Mouse (Mus musculus): ENCODE results near the gene Ppcdc. TPM values are rescaled to one million over a fixed set of nuclear protein-coding genes. Genes with fewer than 3 reads are reported as not detected.

The Ppcdc gene
- polyA plus RNA-seq, 1 experiment: 57.9 TPM

GRCm38 (mm10) chr9:57437896-57438614 is 1.9 kb downstream of the Ppcdc start:
- H3K4me1 ChIP-seq (ENCODE audit: control insufficient read depth, insufficient read depth, low read length): peaks cover 22% of the 10 kb centered on the region
- no peak for TF ChIP-seq CTCF (conservative IDR thresholded peaks at IDR 0.05; ENCODE audit: insufficient read depth, insufficient read length, low read depth, low read length)
- no peak for TF ChIP-seq POLR2A (IDR thresholded peaks at IDR 0.05; ENCODE audit: low read depth, low read length)
- DNase-seq: peak; percentile 56
- no peak overlapping the region for H3K4me3 ChIP-seq (ENCODE audit: insufficient read depth, low read depth, low read length)
- no peaks in the 10 kb centered on the region; the same call in 1 of the 2 replicates for H3K36me3 ChIP-seq (ENCODE audit: control insufficient read depth, insufficient read depth, low read length)
- no peaks in the 10 kb centered on the region for H3K27me3 ChIP-seq (replicated peaks; ENCODE audit: control insufficient read depth, insufficient read depth, low read length)
- 51% methylated on average over 10 of the region's 10 CpGs for WGBS
- peak overlapping the region; percentile 94 for H3K27ac ChIP-seq (ENCODE audit: insufficient read depth, low read depth, low read length)

GRCm38 (mm10) chr9:57436166-57436565 is 3.8 kb downstream of the Ppcdc start:
- no peak overlapping the region for H3K4me3 ChIP-seq (ENCODE audit: insufficient read depth, low read depth, low read length)
- no peak for TF ChIP-seq CTCF (conservative IDR thresholded peaks at IDR 0.05; ENCODE audit: insufficient read depth, insufficient read length, low read depth, low read length)
- no peak for TF ChIP-seq POLR2A (IDR thresholded peaks at IDR 0.05; ENCODE audit: low read depth, low read length)
- H3K27ac ChIP-seq (ENCODE audit: insufficient read depth, low read depth, low read length): no peak overlapping the region
- peaks cover 30% of the 10 kb centered on the region for H3K4me1 ChIP-seq (ENCODE audit: control insufficient read depth, insufficient read depth, low read length)
- 85% methylated on average over 5 of the region's 5 CpGs for WGBS
- H3K27me3 ChIP-seq (replicated peaks; ENCODE audit: control insufficient read depth, insufficient read depth, low read length): no peaks in the 10 kb centered on the region
- no peaks in the 10 kb centered on the region; the same call in 1 of the 2 replicates for H3K36me3 ChIP-seq (ENCODE audit: control insufficient read depth, insufficient read depth, low read length)
- no peak for DNase-seq

GRCm38 (mm10) chr9:57434405-57435165 is 5.3 kb downstream of the Ppcdc start:
- no peak for DNase-seq
- no peak overlapping the region for H3K27ac ChIP-seq (ENCODE audit: insufficient read depth, low read depth, low read length)
- no peaks in the 10 kb centered on the region; the same call in 1 of the 2 replicates for H3K36me3 ChIP-seq (ENCODE audit: control insufficient read depth, insufficient read depth, low read length)
- TF ChIP-seq CTCF (conservative IDR thresholded peaks at IDR 0.05; ENCODE audit: insufficient read depth, insufficient read length, low read depth, low read length) (no peak), POLR2A (IDR thresholded peaks at IDR 0.05; ENCODE audit: low read depth, low read length) (no peak)
- no peaks in the 10 kb centered on the region for H3K27me3 ChIP-seq (replicated peaks; ENCODE audit: control insufficient read depth, insufficient read depth, low read length)
- H3K4me1 ChIP-seq (ENCODE audit: control insufficient read depth, insufficient read depth, low read length): peaks cover 30% of the 10 kb centered on the region
- no peak overlapping the region for H3K4me3 ChIP-seq (ENCODE audit: insufficient read depth, low read depth, low read length)
- 93% methylated on average over 11 of the region's 11 CpGs for WGBS

GRCm38 (mm10) chr9:57433097-57434032 is 6.6 kb downstream of the Ppcdc start:
- H3K4me3 ChIP-seq (ENCODE audit: insufficient read depth, low read depth, low read length): no peak overlapping the region
- peak overlapping the region; percentile 75 for H3K27ac ChIP-seq (ENCODE audit: insufficient read depth, low read depth, low read length)
- H3K27me3 ChIP-seq (replicated peaks; ENCODE audit: control insufficient read depth, insufficient read depth, low read length): no peaks in the 10 kb centered on the region
- peaks cover 23% of the 10 kb centered on the region; the same call in 1 of the 2 replicates for H3K4me1 ChIP-seq (ENCODE audit: control insufficient read depth, insufficient read depth, low read length)
- no peak for TF ChIP-seq POLR2A (IDR thresholded peaks at IDR 0.05; ENCODE audit: low read depth, low read length)
- peak; percentile 85 for TF ChIP-seq CTCF (conservative IDR thresholded peaks at IDR 0.05; ENCODE audit: insufficient read depth, insufficient read length, low read depth, low read length)
- H3K36me3 ChIP-seq (ENCODE audit: control insufficient read depth, insufficient read depth, low read length): no peaks in the 10 kb centered on the region; the same call in 1 of the 2 replicates
- WGBS: 5% methylated on average over 11 of the region's 11 CpGs
- DNase-seq: peak; percentile 82

- no peaks in the 10 kb centered on the region for H3K27me3 ChIP-seq (replicated peaks; ENCODE audit: control insufficient read depth, insufficient read depth, low read length)
- H3K4me1 ChIP-seq (ENCODE audit: control insufficient read depth, insufficient read depth, low read length): peaks cover 17% of the 10 kb centered on the region; the same call in 1 of the 2 replicates
- no peak for TF ChIP-seq POLR2A (IDR thresholded peaks at IDR 0.05; ENCODE audit: low read depth, low read length)
- no peak for TF ChIP-seq CTCF (conservative IDR thresholded peaks at IDR 0.05; ENCODE audit: insufficient read depth, insufficient read length, low read depth, low read length)
- no peak for DNase-seq
- 0 out of 2 replicates have a peak overlapping the region, but pooled peaks have one; percentile 75 for H3K27ac ChIP-seq (ENCODE audit: insufficient read depth, low read depth, low read length)
- 92% methylated on average over 3 of the region's 3 CpGs for WGBS
- no peak overlapping the region for H3K4me3 ChIP-seq (ENCODE audit: insufficient read depth, low read depth, low read length)
- no peaks in the 10 kb centered on the region; the same call in 1 of the 2 replicates for H3K36me3 ChIP-seq (ENCODE audit: control insufficient read depth, insufficient read depth, low read length)
Observed at GRCm38 (mm10) chr9:57432480-57432879, 7.4 kb downstream of the Ppcdc start.

GRCm38 (mm10) chr9:57431202-57431601 is 8.7 kb downstream of the Ppcdc start:
- H3K27me3 ChIP-seq (replicated peaks; ENCODE audit: control insufficient read depth, insufficient read depth, low read length): no peaks in the 10 kb centered on the region
- no peak overlapping the region for H3K27ac ChIP-seq (ENCODE audit: insufficient read depth, low read depth, low read length)
- WGBS: 32% methylated on average over 9 of the region's 9 CpGs
- peaks cover 15% of the 10 kb centered on the region; the same call in 1 of the 2 replicates for H3K4me1 ChIP-seq (ENCODE audit: control insufficient read depth, insufficient read depth, low read length)
- peak; percentile 65 for DNase-seq
- TF ChIP-seq POLR2A (IDR thresholded peaks at IDR 0.05; ENCODE audit: low read depth, low read length): no peak
- TF ChIP-seq CTCF (conservative IDR thresholded peaks at IDR 0.05; ENCODE audit: insufficient read depth, insufficient read length, low read depth, low read length): no peak
- no peak overlapping the region for H3K4me3 ChIP-seq (ENCODE audit: insufficient read depth, low read depth, low read length)
- no peaks in the 10 kb centered on the region for H3K36me3 ChIP-seq (ENCODE audit: control insufficient read depth, insufficient read depth, low read length)
